Mouse (Mus musculus): ENCODE data around the gene Slc45a1.

The Slc45a1 gene

GRCm38 (mm10) chr4:150651390-150652277 is at the start of gene Slc45a1:
TSS of gene Slc45a1 (minus strand) at chr4:150652174.
- WGBS = 5% methylated on average over 41 of the region's 41 CpGs

GRCm38 (mm10) chr4:150700849-150701248 is 48.9 kb upstream of the Slc45a1 start:
- 97% methylated on average over 9 of the region's 9 CpGs for WGBS

GRCm38 (mm10) chr4:150694434-150695108 is 42.6 kb upstream of the Slc45a1 start:
- WGBS = 86% methylated on average over 10 of the region's 10 CpGs

GRCm38 (mm10) chr4:150692861-150693403 is 41.0 kb upstream of the Slc45a1 start:
- WGBS = 73% methylated on average over 10 of the region's 10 CpGs

GRCm38 (mm10) chr4:150690759-150691158 is 38.8 kb upstream of the Slc45a1 start:
- 72% methylated on average over 3 of the region's 3 CpGs for WGBS

GRCm38 (mm10) chr4:150689553-150689952 is 37.6 kb upstream of the Slc45a1 start:
- 97% methylated on average over 10 of the region's 10 CpGs for WGBS

GRCm38 (mm10) chr4:150687126-150687753 is 35.3 kb upstream of the Slc45a1 start:
- 74% methylated on average over 10 of the region's 10 CpGs for WGBS

- 74% methylated on average over 8 of the region's 8 CpGs for WGBS
Observed at GRCm38 (mm10) chr4:150685778-150686493, 34.0 kb upstream of the Slc45a1 start.

- 71% methylated on average over 15 of the region's 15 CpGs for WGBS
Observed at GRCm38 (mm10) chr4:150685043-150685777, 33.2 kb upstream of the Slc45a1 start.

GRCm38 (mm10) chr4:150680373-150680772 is 28.4 kb upstream of the Slc45a1 start:
- 80% methylated on average over 5 of the region's 5 CpGs for WGBS

GRCm38 (mm10) chr4:150678789-150679188 is 26.8 kb upstream of the Slc45a1 start:
- WGBS = 99% methylated on average over 20 of the region's 20 CpGs

GRCm38 (mm10) chr4:150677846-150678224 is 25.9 kb upstream of the Slc45a1 start:
- WGBS = 22% methylated on average over 4 of the region's 4 CpGs

- 27% methylated on average over 10 of the region's 10 CpGs for WGBS
Observed at GRCm38 (mm10) chr4:150677126-150677845, 25.3 kb upstream of the Slc45a1 start.

- WGBS = 95% methylated on average over 13 of the region's 13 CpGs
Observed at GRCm38 (mm10) chr4:150676029-150676428, 24.1 kb upstream of the Slc45a1 start.

- 95% methylated on average over 10 of the region's 10 CpGs for WGBS
Observed at GRCm38 (mm10) chr4:150675274-150675673, 23.3 kb upstream of the Slc45a1 start.

GRCm38 (mm10) chr4:150665806-150666205 is 13.8 kb upstream of the Slc45a1 start:
- 93% methylated on average over 10 of the region's 10 CpGs for WGBS

GRCm38 (mm10) chr4:150664726-150665125 is 12.8 kb upstream of the Slc45a1 start:
- 84% methylated on average over 7 of the region's 7 CpGs for WGBS

- WGBS = 61% methylated on average over 12 of the region's 12 CpGs
Observed at GRCm38 (mm10) chr4:150663192-150663591, 11.2 kb upstream of the Slc45a1 start.

- WGBS = 13% methylated on average over 13 of the region's 13 CpGs
Observed at GRCm38 (mm10) chr4:150661886-150662285, 9.9 kb upstream of the Slc45a1 start.

All from cerebral cortex, adult 2 months (tissue).